Mouse (Mus musculus): Measurements from ENCODE around the gene Gm45140. TPM values are rescaled to one million over a fixed set of nuclear protein-coding genes. Genes with fewer than 3 reads are reported as not detected.

Gm45140 gene
- 3.0 and 5.1 TPM in 2 replicates for polyA plus RNA-seq (2015; fragmentation: Nextera tagmentation; extraction: Ambion mirVana)

- H3K9me3 ChIP-seq: no peaks in the 10 kb centered on the region
- ATAC-seq (ENCODE audit: insufficient number of reproducible peaks, low FRiP score, low TSS enrichment, low read depth): no peak
- H3K27ac ChIP-seq: no peak within 1 kb of the TSS
- no peak within 1 kb of the TSS for H3K4me2 ChIP-seq
- no peak within 1 kb of the TSS for H3K4me3 ChIP-seq
- H3K4me1 ChIP-seq: peaks cover 12% of the 10 kb centered on the region; the same call in 1 of the 2 replicates
- no peaks in the 10 kb centered on the region for H3K27me3 ChIP-seq
- H3K9ac ChIP-seq: no peak within 1 kb of the TSS
- WGBS: 91% methylated on average over 7 of the region's 7 CpGs
- peaks cover 33% of the 10 kb centered on the region for H3K36me3 ChIP-seq
Observed at GRCm38 (mm10) chr6:87835695-87836094, at the start of gene Gm45140. Gene Gm45140, minus strand, starts transcription at chr6:87835795.

GRCm38 (mm10) chr6:87882816-87883215, 47.2 kb upstream of the Gm45140 start:
- Histone ChIP-seq H3K9me3 (no peaks in the 10 kb centered on the region), H3K36me3 (no peaks in the 10 kb centered on the region), H3K9ac (no peak overlapping the region), H3K4me1 (no peaks in the 10 kb centered on the region), H3K4me2 (no peak overlapping the region), H3K27ac (no peak overlapping the region), H3K4me3 (no peak overlapping the region), H3K27me3 (no peaks in the 10 kb centered on the region)
- 69% methylated on average over 4 of the region's 4 CpGs for WGBS
- ATAC-seq (ENCODE audit: insufficient number of reproducible peaks, low FRiP score, low TSS enrichment, low read depth): no peak

- Histone ChIP-seq H3K9me3 (no peaks in the 10 kb centered on the region), H3K27me3 (no peaks in the 10 kb centered on the region), H3K4me2 (no peak overlapping the region), H3K27ac (no peak overlapping the region), H3K9ac (no peak overlapping the region), H3K4me1 (no peaks in the 10 kb centered on the region), H3K36me3 (no peaks in the 10 kb centered on the region), H3K4me3 (no peak overlapping the region)
- ATAC-seq (ENCODE audit: insufficient number of reproducible peaks, low FRiP score, low TSS enrichment, low read depth): no peak
- 81% methylated on average over 3 of the region's 3 CpGs for WGBS
Observed at GRCm38 (mm10) chr6:87882221-87882620, 46.6 kb upstream of the Gm45140 start.

GRCm38 (mm10) chr6:87879628-87880027, 44.0 kb upstream of the Gm45140 start:
- H3K27me3 ChIP-seq: no peaks in the 10 kb centered on the region
- 70% methylated on average over 3 of the region's 3 CpGs for WGBS
- H3K9ac ChIP-seq: no peak overlapping the region
- no peak overlapping the region for H3K4me3 ChIP-seq
- no peak for ATAC-seq (ENCODE audit: insufficient number of reproducible peaks, low FRiP score, low TSS enrichment, low read depth)
- no peaks in the 10 kb centered on the region for H3K4me1 ChIP-seq
- H3K4me2 ChIP-seq: no peak overlapping the region
- no peak overlapping the region for H3K27ac ChIP-seq
- no peaks in the 10 kb centered on the region for H3K9me3 ChIP-seq
- H3K36me3 ChIP-seq: no peaks in the 10 kb centered on the region

- no peak overlapping the region for H3K27ac ChIP-seq
- WGBS: 30% methylated on average over 4 of the region's 4 CpGs
Observed at GRCm38 (mm10) chr6:87879010-87879409, 43.4 kb upstream of the Gm45140 start.

GRCm38 (mm10) chr6:87876068-87876643, 40.6 kb upstream of the Gm45140 start:
- ATAC-seq (ENCODE audit: insufficient number of reproducible peaks, low FRiP score, low TSS enrichment, low read depth): no peak
- H3K4me2 ChIP-seq: no peak overlapping the region
- no peaks in the 10 kb centered on the region for H3K27me3 ChIP-seq
- no peak overlapping the region for H3K9ac ChIP-seq
- no peak overlapping the region for H3K4me3 ChIP-seq
- no peak overlapping the region for H3K27ac ChIP-seq
- no peaks in the 10 kb centered on the region for H3K36me3 ChIP-seq
- WGBS: 61% methylated on average over 13 of the region's 13 CpGs
- no peaks in the 10 kb centered on the region for H3K4me1 ChIP-seq
- H3K9me3 ChIP-seq: no peaks in the 10 kb centered on the region

More at GRCm38 (mm10) chr6:87879010-87879409, 43.4 kb upstream of the Gm45140 start:
- Histone ChIP-seq H3K36me3 (no peaks in the 10 kb centered on the region), H3K9me3 (no peaks in the 10 kb centered on the region), H3K4me3 (no peak overlapping the region), H3K4me2 (no peak overlapping the region), H3K4me1 (no peaks in the 10 kb centered on the region), H3K9ac (no peak overlapping the region), H3K27me3 (no peaks in the 10 kb centered on the region)
- ATAC-seq (ENCODE audit: insufficient number of reproducible peaks, low FRiP score, low TSS enrichment, low read depth): no peak

- no peak for ATAC-seq (ENCODE audit: insufficient number of reproducible peaks, low FRiP score, low TSS enrichment, low read depth)
- no peak overlapping the region for H3K4me3 ChIP-seq
- H3K9ac ChIP-seq: no peak overlapping the region
- no peaks in the 10 kb centered on the region for H3K4me1 ChIP-seq
- no peaks in the 10 kb centered on the region for H3K27me3 ChIP-seq
- no peaks in the 10 kb centered on the region for H3K36me3 ChIP-seq
- 84% methylated on average over 7 of the region's 7 CpGs for WGBS
- no peak overlapping the region for H3K27ac ChIP-seq
- no peak overlapping the region for H3K4me2 ChIP-seq
- no peaks in the 10 kb centered on the region for H3K9me3 ChIP-seq
Observed at GRCm38 (mm10) chr6:87875562-87875961, 40.0 kb upstream of the Gm45140 start.

- Histone ChIP-seq H3K9ac (no peak overlapping the region), H3K4me3 (no peak overlapping the region), H3K4me2 (no peak overlapping the region), H3K27me3 (no peaks in the 10 kb centered on the region), H3K4me1 (no peaks in the 10 kb centered on the region), H3K27ac (no peak overlapping the region), H3K36me3 (no peaks in the 10 kb centered on the region), H3K9me3 (no peaks in the 10 kb centered on the region)
- WGBS: 63% methylated on average over 1 of the region's 1 CpGs
- no peak for ATAC-seq (ENCODE audit: insufficient number of reproducible peaks, low FRiP score, low TSS enrichment, low read depth)
Observed at GRCm38 (mm10) chr6:87875083-87875482, 39.5 kb upstream of the Gm45140 start.

GRCm38 (mm10) chr6:87873963-87874362, 38.4 kb upstream of the Gm45140 start:
- no peak overlapping the region for H3K9ac ChIP-seq
- H3K27me3 ChIP-seq: no peaks in the 10 kb centered on the region
- no peak overlapping the region for H3K4me3 ChIP-seq
- H3K4me2 ChIP-seq: no peak overlapping the region
- H3K36me3 ChIP-seq: no peaks in the 10 kb centered on the region
- no peaks in the 10 kb centered on the region for H3K9me3 ChIP-seq
- no peak overlapping the region for H3K27ac ChIP-seq
- H3K4me1 ChIP-seq: no peaks in the 10 kb centered on the region
- 82% methylated on average over 2 of the region's 2 CpGs for WGBS
- no peak for ATAC-seq (ENCODE audit: insufficient number of reproducible peaks, low FRiP score, low TSS enrichment, low read depth)

- Histone ChIP-seq H3K4me2 (no peak overlapping the region), H3K27me3 (no peaks in the 10 kb centered on the region), H3K4me1 (no peaks in the 10 kb centered on the region), H3K4me3 (no peak overlapping the region), H3K9me3 (no peaks in the 10 kb centered on the region), H3K36me3 (no peaks in the 10 kb centered on the region), H3K9ac (no peak overlapping the region), H3K27ac (no peak overlapping the region)
- 38% methylated on average over 1 of the region's 1 CpGs for WGBS
- no peak for ATAC-seq (ENCODE audit: insufficient number of reproducible peaks, low FRiP score, low TSS enrichment, low read depth)
Observed at GRCm38 (mm10) chr6:87873104-87873503, 37.5 kb upstream of the Gm45140 start.

GRCm38 (mm10) chr6:87871240-87871639, 35.6 kb upstream of the Gm45140 start:
- H3K27me3 ChIP-seq: no peaks in the 10 kb centered on the region
- 82% methylated on average over 7 of the region's 7 CpGs for WGBS

GRCm38 (mm10) chr6:87870440-87870839, 34.8 kb upstream of the Gm45140 start:
- WGBS: 79% methylated on average over 1 of the region's 1 CpGs
- H3K9ac ChIP-seq: no peak overlapping the region

More at GRCm38 (mm10) chr6:87871240-87871639, 35.6 kb upstream of the Gm45140 start:
- Histone ChIP-seq H3K4me1 (no peaks in the 10 kb centered on the region), H3K4me2 (no peak overlapping the region), H3K9me3 (no peaks in the 10 kb centered on the region), H3K27ac (no peak overlapping the region), H3K9ac (no peak overlapping the region), H3K4me3 (no peak overlapping the region), H3K36me3 (no peaks in the 10 kb centered on the region)
- no peak for ATAC-seq (ENCODE audit: insufficient number of reproducible peaks, low FRiP score, low TSS enrichment, low read depth)

More at GRCm38 (mm10) chr6:87870440-87870839, 34.8 kb upstream of the Gm45140 start:
- Histone ChIP-seq H3K4me2 (no peak overlapping the region), H3K36me3 (no peaks in the 10 kb centered on the region), H3K4me3 (no peak overlapping the region), H3K27ac (no peak overlapping the region), H3K27me3 (no peaks in the 10 kb centered on the region), H3K4me1 (no peaks in the 10 kb centered on the region), H3K9me3 (no peaks in the 10 kb centered on the region)
- no peak for ATAC-seq (ENCODE audit: insufficient number of reproducible peaks, low FRiP score, low TSS enrichment, low read depth)

Data from limb, embryonic 15.5 days (tissue).